Comparison of ENCODE assay signal across 10 mouse cellular contexts in the genomic region with DNA sequence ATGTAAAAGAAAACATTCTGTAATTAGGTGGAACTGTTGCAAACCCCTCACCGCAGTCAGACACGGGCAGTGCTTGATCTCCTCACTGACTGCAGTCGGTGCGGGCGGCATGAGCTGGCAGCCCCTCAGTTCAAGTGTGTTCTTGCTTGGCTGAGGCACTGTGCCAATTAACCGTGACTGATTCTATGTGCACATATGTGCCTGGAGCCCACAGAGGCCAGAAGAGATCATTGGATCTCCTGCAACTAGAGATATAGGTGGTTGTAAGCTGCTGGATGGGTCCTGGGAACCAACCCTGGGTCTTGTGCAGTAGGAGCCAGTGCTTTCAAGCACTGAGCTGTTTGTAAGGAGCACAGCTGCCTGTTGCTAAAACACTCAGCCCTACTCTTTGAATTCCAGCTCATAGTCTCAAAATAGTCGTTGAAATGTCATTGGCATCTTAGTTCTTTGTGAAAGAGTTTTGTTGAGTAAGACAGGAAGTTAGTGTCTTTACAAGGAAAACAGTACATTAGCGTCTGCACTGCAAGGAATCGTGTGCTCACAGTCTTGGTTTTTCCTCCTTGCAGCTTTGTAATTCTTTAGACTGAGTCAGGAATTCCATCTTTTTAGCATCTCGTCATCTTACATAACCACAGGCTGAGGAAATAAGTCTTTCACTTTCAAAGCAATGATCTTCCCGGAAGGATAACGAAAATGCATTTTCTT. TPM values are rescaled to one million over a fixed set of nuclear protein-coding genes. Genes with fewer than 3 reads are reported as not detected.
DNase-seq lines count a peak whose midpoint lies in the region; ATAC-seq lines count a peak whose summit lies in the region.
"Had no signal": no experiment of that assay in that cellular context is flagged by ENCODE, and none has a peak within 500 bp of the region (broad histone marks: within the 10 kb centered on the region; RNA-seq: fewer than 3 reads in every experiment).

No protein-coding gene starts in this region.

- H3K9me3 ChIP-seq in heart, embryonic 15.5 days (replicated peaks), result no peaks in the 10 kb centered on the region
- H3K9me3 ChIP-seq: kidney, embryonic 15.5 days had no signal

- DNase-seq in heart, adult 18-20 months, result peak; percentile 11 to 24
- DNase-seq in heart, postnatal 25 days (ENCODE audit: low spot score), result no peak
- DNase-seq in adipocyte (ENCODE audit: low spot score), result peak; percentile 48
- peak; percentile 37 for DNase-seq in lung, postnatal 14 days
- DNase-seq in retina, postnatal 1 day, result no peak
- no peak for DNase-seq in gastrocnemius, adult 18-20 months (ENCODE audit: low spot score)
- DNase-seq in kidney, adult 9 months, result no peak

- peaks cover 44% of the 10 kb centered on the region for H3K36me3 ChIP-seq in heart, embryonic 15.5 days

- intact Hi-C loops in heart, postnatal 25 days (cut with DNase I), result no loop called here

- ATAC-seq in heart, embryonic 15.5 days (replicated peaks; ENCODE audit: insufficient number of reproducible peaks, insufficient read depth, low FRiP score, low read depth), result no peak
- ATAC-seq: forebrain, embryonic 16.5 days had no signal

- no peaks in the 10 kb centered on the region for H3K27me3 ChIP-seq in heart, embryonic 15.5 days
- H3K27me3 ChIP-seq: kidney, embryonic 15.5 days had no signal

- H3K9ac ChIP-seq in heart, embryonic 15.5 days, result no peak overlapping the region
- H3K9ac ChIP-seq: kidney, embryonic 15.5 days had no signal

- WGBS in heart, embryonic 15.5 days, result 65% methylated on average over 12 of the region's 12 CpGs

- peak overlapping the region; percentile 17; the same call in 1 of the 2 replicates for H3K4me2 ChIP-seq in heart, embryonic 15.5 days
- H3K4me2 ChIP-seq: kidney, embryonic 15.5 days had no signal

- no peak overlapping the region for H3K4me3 ChIP-seq in heart, embryonic 15.5 days
- H3K4me3 ChIP-seq: kidney, embryonic 15.5 days had no signal

- H3K27ac ChIP-seq in heart, embryonic 15.5 days, result peak overlapping the region; percentile 49
- H3K27ac ChIP-seq: kidney, embryonic 15.5 days had no signal

- H3K4me1 ChIP-seq in heart, embryonic 15.5 days (replicated peaks), result peaks cover 14% of the 10 kb centered on the region
- H3K4me1 ChIP-seq: kidney, embryonic 15.5 days had no signal

RNA-seq across cellular contexts. Expression of a gene that starts 16.7 kb away (rescaled TPM):
- total RNA-seq in heart, adult 18-20 months (2021), result 10 to 100 TPM in 1 of 2 experiments, 1 to 10 TPM in 1; 8.4 to 11.0 TPM
- 10 to 100 TPM; 12.4 to 13.2 TPM for total RNA-seq in heart, postnatal 25 days (2021)
- polyA plus RNA-seq in heart, embryonic 15.5 days (2015; fragmentation: Nextera tagmentation; extraction: Ambion mirVana), result 28.5 and 38.9 TPM in 2 replicates
- total RNA-seq in gastrocnemius, adult 18-20 months (2021), result 1 to 10 TPM; 5.6 to 6.5 TPM

RNA-seq across cellular contexts. Expression of a gene that starts 16.8 kb away (rescaled TPM):
- total RNA-seq in heart, adult 18-20 months (2021), result under 1 TPM; 0.12 to 0.15 TPM
- under 1 TPM; 0.31 TPM for total RNA-seq in heart, postnatal 25 days (2021)
- 19.8 and 26.6 TPM in 2 replicates for polyA plus RNA-seq in heart, embryonic 15.5 days (2015; fragmentation: Nextera tagmentation; extraction: Ambion mirVana)
- total RNA-seq in gastrocnemius, adult 18-20 months (2021), result under 1 TPM in 1 of 2 experiments, not detected in 1; 0.12 TPM

Comparison
In these comparisons a context has a peak if more than half of its experiments do, and no peak if none do; other contexts are left out.
1. DNase-seq: peak in heart, adult 18-20 months (2 of 2), adipocyte (single experiment) and lung, postnatal 14 days (single experiment); none in heart, postnatal 25 days (single experiment), retina, postnatal 1 day (single experiment), gastrocnemius, adult 18-20 months (single experiment) and kidney, adult 9 months (single experiment).